Mouse (Mus musculus) cerebellum, adult 2 months (tissue): ENCODE data around the gene Tmem39b.

Experiments
- CTCF ChIP-seq: fragments of 200-500 bp; IDR thresholded peaks from 2 replicates; pipeline ENCODE4 v1.5.1; 2011; ENCODE audit warnings: low read depth, mild to moderate bottlenecking, control low read depth, low read length, moderate library complexity, borderline replicate concordance; ENCODE audit not compliant: insufficient read depth
- POLR2A ChIP-seq: fragments of 200-500 bp; IDR thresholded peaks from 2 replicates; pipeline ENCODE4 v1.6.1; 2011; ENCODE audit warnings: low read length, control low read depth, borderline replicate concordance; ENCODE audit not compliant: insufficient read depth

DNA sequence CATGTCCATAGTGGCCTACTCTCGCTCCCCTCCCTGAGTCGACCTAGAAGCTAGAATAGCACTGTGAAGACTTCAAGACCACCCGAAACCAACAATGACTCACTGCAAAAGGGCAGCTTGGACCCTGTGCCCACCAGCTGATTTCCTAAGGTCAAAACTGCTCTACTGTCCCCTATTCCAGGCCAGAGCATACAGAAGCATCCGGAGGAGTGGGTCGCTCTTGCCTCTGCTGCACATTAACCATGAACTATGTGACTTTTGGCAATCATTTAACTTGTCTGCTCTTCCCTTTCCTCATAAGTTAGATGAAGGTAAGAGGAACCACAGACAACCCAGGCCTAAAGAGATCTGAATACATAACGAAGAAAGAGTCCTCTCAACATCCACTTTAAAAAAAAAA lies 12.1 kb downstream of the Tmem39b start:
- TF ChIP-seq POLR2A (no peak), CTCF (no peak)
